Mouse (Mus musculus): Measurements from ENCODE around the gene Hspb1. TPM values are rescaled to one million over a fixed set of nuclear protein-coding genes. Genes with fewer than 3 reads are reported as not detected.

Hspb1 gene
- polyA plus RNA-seq, 1 experiment from 2014 or later, result 129 TPM

- peak overlapping the region; percentile 33; the same call in 1 of the 2 replicates for H3K9ac ChIP-seq
- ATAC-seq (ENCODE audit: borderline replicate concordance, extremely low read depth, low FRiP score, low TSS enrichment), result peak; percentile 94
- no peaks in the 10 kb centered on the region for H3K27me3 ChIP-seq
- H3K27ac ChIP-seq, result peak overlapping the region; percentile 77
- H3K4me2 ChIP-seq, result peak overlapping the region; percentile 81
- peaks cover 42% of the 10 kb centered on the region for H3K4me1 ChIP-seq
- no peaks in the 10 kb centered on the region for H3K9me3 ChIP-seq
- WGBS, result under 1% methylated on average over 30 of the region's 30 CpGs
- peak overlapping the region; percentile 41 for H3K4me3 ChIP-seq
- H3K36me3 ChIP-seq, result peaks cover 15% of the 10 kb centered on the region; the same call in 1 of the 2 replicates
Observed at GRCm38 (mm10) chr5:135903551-135904151, 15.9 kb downstream of the Hspb1 start.

- Histone ChIP-seq H3K4me3 (no peak overlapping the region), H3K4me1 (peaks cover 45% of the 10 kb centered on the region), H3K27ac (peak overlapping the region; percentile 77; the same call in 1 of the 2 replicates), H3K4me2 (peak overlapping the region; percentile 81), H3K9ac (no peak overlapping the region), H3K27me3 (no peaks in the 10 kb centered on the region), H3K36me3 (peaks cover 21% of the 10 kb centered on the region; the same call in 1 of the 2 replicates), H3K9me3 (no peaks in the 10 kb centered on the region)
- ATAC-seq (ENCODE audit: borderline replicate concordance, extremely low read depth, low FRiP score, low TSS enrichment), result no peak
- 57% methylated on average over 5 of the region's 5 CpGs for WGBS
Observed at GRCm38 (mm10) chr5:135904259-135904658, 16.5 kb downstream of the Hspb1 start.

- ATAC-seq (ENCODE audit: borderline replicate concordance, extremely low read depth, low FRiP score, low TSS enrichment), result no peak
- Histone ChIP-seq H3K4me2 (no peak overlapping the region), H3K36me3 (peaks cover 33% of the 10 kb centered on the region), H3K9ac (no peak overlapping the region), H3K4me1 (peaks cover 45% of the 10 kb centered on the region), H3K9me3 (no peaks in the 10 kb centered on the region), H3K27ac (peak overlapping the region; percentile 51), H3K27me3 (no peaks in the 10 kb centered on the region), H3K4me3 (no peak overlapping the region)
- 40% methylated on average over 8 of the region's 8 CpGs for WGBS
Observed at GRCm38 (mm10) chr5:135905320-135906225, 17.9 kb downstream of the Hspb1 start.

- Histone ChIP-seq H3K4me3 (no peak overlapping the region), H3K9me3 (no peaks in the 10 kb centered on the region), H3K36me3 (peaks cover 45% of the 10 kb centered on the region), H3K9ac (no peak overlapping the region), H3K27me3 (no peaks in the 10 kb centered on the region), H3K4me1 (peaks cover 45% of the 10 kb centered on the region), H3K27ac (peak overlapping the region; percentile 63), H3K4me2 (no peak overlapping the region)
- WGBS, result 41% methylated on average over 4 of the region's 4 CpGs
- ATAC-seq (ENCODE audit: borderline replicate concordance, extremely low read depth, low FRiP score, low TSS enrichment), result peak; percentile 27; the same call in 1 of the 2 replicates
Observed at GRCm38 (mm10) chr5:135906846-135907245, 19.1 kb downstream of the Hspb1 start.

- no peak overlapping the region for H3K9ac ChIP-seq
Observed at GRCm38 (mm10) chr5:135907256-135907655, 19.5 kb downstream of the Hspb1 start.

GRCm38 (mm10) chr5:135908185-135908584, 20.5 kb downstream of the Hspb1 start:
- Histone ChIP-seq H3K4me1 (peaks cover 43% of the 10 kb centered on the region), H3K36me3 (peaks cover 47% of the 10 kb centered on the region), H3K27ac (0 out of 2 replicates have a peak overlapping the region, but pooled peaks have one; percentile 63), H3K9ac (no peak overlapping the region), H3K9me3 (no peaks in the 10 kb centered on the region), H3K4me3 (no peak overlapping the region), H3K4me2 (no peak overlapping the region), H3K27me3 (no peaks in the 10 kb centered on the region)
- 83% methylated on average over 12 of the region's 12 CpGs for WGBS
- ATAC-seq (ENCODE audit: borderline replicate concordance, extremely low read depth, low FRiP score, low TSS enrichment), result no peak

More at GRCm38 (mm10) chr5:135907256-135907655, 19.5 kb downstream of the Hspb1 start:
- WGBS, result 62% methylated on average over 13 of the region's 13 CpGs
- H3K9me3 ChIP-seq, result no peaks in the 10 kb centered on the region
- H3K36me3 ChIP-seq, result peaks cover 47% of the 10 kb centered on the region
- no peaks in the 10 kb centered on the region for H3K27me3 ChIP-seq
- no peak overlapping the region for H3K4me3 ChIP-seq
- ATAC-seq (ENCODE audit: borderline replicate concordance, extremely low read depth, low FRiP score, low TSS enrichment), result no peak
- H3K27ac ChIP-seq, result peak overlapping the region; percentile 63
- no peak overlapping the region for H3K4me2 ChIP-seq
- H3K4me1 ChIP-seq, result peaks cover 45% of the 10 kb centered on the region

GRCm38 (mm10) chr5:135908989-135909388, 21.3 kb downstream of the Hspb1 start:
- 87% methylated on average over 16 of the region's 16 CpGs for WGBS

GRCm38 (mm10) chr5:135909646-135910045, 21.9 kb downstream of the Hspb1 start:
- Histone ChIP-seq H3K27me3 (no peaks in the 10 kb centered on the region), H3K4me3 (no peak overlapping the region), H3K27ac (no peak overlapping the region), H3K9ac (no peak overlapping the region), H3K9me3 (no peaks in the 10 kb centered on the region), H3K36me3 (peaks cover 47% of the 10 kb centered on the region), H3K4me1 (peaks cover 36% of the 10 kb centered on the region), H3K4me2 (no peak overlapping the region)
- 81% methylated on average over 10 of the region's 10 CpGs for WGBS
- ATAC-seq (ENCODE audit: borderline replicate concordance, extremely low read depth, low FRiP score, low TSS enrichment), result no peak

More at GRCm38 (mm10) chr5:135908989-135909388, 21.3 kb downstream of the Hspb1 start:
- H3K4me2 ChIP-seq, result no peak overlapping the region
- H3K4me3 ChIP-seq, result no peak overlapping the region
- peaks cover 36% of the 10 kb centered on the region for H3K4me1 ChIP-seq
- ATAC-seq (ENCODE audit: borderline replicate concordance, extremely low read depth, low FRiP score, low TSS enrichment), result no peak
- H3K27ac ChIP-seq, result peak overlapping the region; percentile 20; the same call in 1 of the 2 replicates
- H3K36me3 ChIP-seq, result peaks cover 47% of the 10 kb centered on the region
- no peaks in the 10 kb centered on the region for H3K27me3 ChIP-seq
- no peak overlapping the region for H3K9ac ChIP-seq
- no peaks in the 10 kb centered on the region for H3K9me3 ChIP-seq

GRCm38 (mm10) chr5:135910813-135911212, 23.1 kb downstream of the Hspb1 start:
- H3K4me1 ChIP-seq, result peaks cover 30% of the 10 kb centered on the region
- 85% methylated on average over 25 of the region's 25 CpGs for WGBS
- H3K27me3 ChIP-seq, result no peaks in the 10 kb centered on the region
- H3K27ac ChIP-seq, result no peak overlapping the region
- H3K9ac ChIP-seq, result no peak overlapping the region
- H3K4me3 ChIP-seq, result no peak overlapping the region
- no peaks in the 10 kb centered on the region for H3K9me3 ChIP-seq
- no peak overlapping the region for H3K4me2 ChIP-seq
- ATAC-seq (ENCODE audit: borderline replicate concordance, extremely low read depth, low FRiP score, low TSS enrichment), result no peak
- peaks cover 47% of the 10 kb centered on the region for H3K36me3 ChIP-seq

GRCm38 (mm10) chr5:135911633-135912220, 24.0 kb downstream of the Hspb1 start:
- H3K4me1 ChIP-seq, result peaks cover 24% of the 10 kb centered on the region
- no peak overlapping the region for H3K4me3 ChIP-seq
- 82% methylated on average over 11 of the region's 11 CpGs for WGBS

GRCm38 (mm10) chr5:135913201-135913600, 25.5 kb downstream of the Hspb1 start:
- Histone ChIP-seq H3K4me1 (peaks cover 13% of the 10 kb centered on the region), H3K9ac (no peak overlapping the region), H3K36me3 (peaks cover 41% of the 10 kb centered on the region), H3K27ac (no peak overlapping the region), H3K27me3 (no peaks in the 10 kb centered on the region), H3K9me3 (no peaks in the 10 kb centered on the region), H3K4me3 (no peak overlapping the region), H3K4me2 (no peak overlapping the region)
- WGBS, result 64% methylated on average over 5 of the region's 5 CpGs
- ATAC-seq (ENCODE audit: borderline replicate concordance, extremely low read depth, low FRiP score, low TSS enrichment), result no peak

More at GRCm38 (mm10) chr5:135911633-135912220, 24.0 kb downstream of the Hspb1 start:
- Histone ChIP-seq H3K9me3 (no peaks in the 10 kb centered on the region), H3K27me3 (no peaks in the 10 kb centered on the region), H3K36me3 (peaks cover 47% of the 10 kb centered on the region), H3K4me2 (no peak overlapping the region), H3K9ac (no peak overlapping the region), H3K27ac (no peak overlapping the region)
- no peak for ATAC-seq (ENCODE audit: borderline replicate concordance, extremely low read depth, low FRiP score, low TSS enrichment)
